Mouse (Mus musculus) thymus, postnatal 4 days (tissue): ENCODE measurements at regions not wholly inside any gene's neighbourhood (a gene's known extent, or its start where the extent isn't known, plus 50 kb on each side); places are given as distances from the start of the nearest gene placed in this dataset.

Source experiments
- DNase-seq: peaks from one replicate; pipeline ENCODE4 v3.0.0; 2021

- DNase-seq, result no peak
Observed at GRCm38 (mm10) chr9:33826116-33826515, 659.6 kb upstream of the Kirrel3 start.

GRCm38 (mm10) chr9:33827409-33827808 is 658.3 kb upstream of the Kirrel3 start:
- DNase-seq, result no peak

- DNase-seq, result no peak
Observed at GRCm38 (mm10) chr9:33837666-33838380, 647.9 kb upstream of the Kirrel3 start.

GRCm38 (mm10) chr9:33849623-33850022 is 636.1 kb upstream of the Kirrel3 start:
- no peak for DNase-seq

GRCm38 (mm10) chr9:33850024-33850423 is 635.7 kb upstream of the Kirrel3 start:
- no peak for DNase-seq

- no peak for DNase-seq
Observed at GRCm38 (mm10) chr9:33850993-33851392, 634.7 kb upstream of the Kirrel3 start.

- DNase-seq, result peak; percentile 9
Observed at GRCm38 (mm10) chr9:33856169-33856568, 629.5 kb upstream of the Kirrel3 start.

GRCm38 (mm10) chr9:33858511-33858910 is 627.2 kb upstream of the Kirrel3 start:
- DNase-seq, result no peak

GRCm38 (mm10) chr9:33868666-33869065 is 617.0 kb upstream of the Kirrel3 start:
- DNase-seq, result no peak

GRCm38 (mm10) chr9:33887279-33887678 is 598.4 kb upstream of the Kirrel3 start:
- no peak for DNase-seq

GRCm38 (mm10) chr9:33892001-33892400 is 593.7 kb upstream of the Kirrel3 start:
- no peak for DNase-seq

GRCm38 (mm10) chr9:33901313-33902076 is 584.2 kb upstream of the Kirrel3 start:
- no peak for DNase-seq

GRCm38 (mm10) chr9:33903991-33904570 is 581.6 kb upstream of the Kirrel3 start:
- no peak for DNase-seq

GRCm38 (mm10) chr9:33914919-33915318 is 570.8 kb upstream of the Kirrel3 start:
- no peak for DNase-seq

GRCm38 (mm10) chr9:33915349-33916056 is 570.2 kb upstream of the Kirrel3 start:
- DNase-seq, result no peak

- DNase-seq, result no peak
Observed at GRCm38 (mm10) chr9:33930286-33930685, 555.4 kb upstream of the Kirrel3 start.

GRCm38 (mm10) chr9:33934071-33934470 is 551.6 kb upstream of the Kirrel3 start:
- DNase-seq, result no peak

- no peak for DNase-seq
Observed at GRCm38 (mm10) chr9:33954319-33954718, 531.4 kb upstream of the Kirrel3 start.
